Mouse (Mus musculus) neutrophil, adult 5-6 weeks (primary cell): ENCODE results near the gene Amigo1. TPM values are rescaled to one million over a fixed set of nuclear protein-coding genes. Genes with fewer than 3 reads are reported as not detected.

Experiments used
- ATAC-seq: fragments of 151-379, 151-347 bp; 2 replicates; pipeline ENCODE4 v1.8.0; 2017; ENCODE audit warnings: mild to moderate bottlenecking, moderate TSS enrichment; ENCODE audit not compliant: insufficient number of reproducible peaks, poor library complexity, low FRiP score, severe bottlenecking; ENCODE audit errors: extremely low read depth
- total RNA-seq: library from RNA; stranded (forward); fragments of 200-1000 nt; gene quantifications from 2 replicates; pipeline ENCODE4 v1.2.3, GENCODE M21; 2017

Amigo1 gene
- total RNA-seq, 1 experiment from 2014 or later = 1.3 TPM

GRCm38 (mm10) chr3:108178756-108179715 is 7.1 kb upstream of the Amigo1 start:
- no peak for ATAC-seq

- no peak for ATAC-seq
Measured at GRCm38 (mm10) chr3:108180514-108180913, 5.6 kb upstream of the Amigo1 start.

DNA sequence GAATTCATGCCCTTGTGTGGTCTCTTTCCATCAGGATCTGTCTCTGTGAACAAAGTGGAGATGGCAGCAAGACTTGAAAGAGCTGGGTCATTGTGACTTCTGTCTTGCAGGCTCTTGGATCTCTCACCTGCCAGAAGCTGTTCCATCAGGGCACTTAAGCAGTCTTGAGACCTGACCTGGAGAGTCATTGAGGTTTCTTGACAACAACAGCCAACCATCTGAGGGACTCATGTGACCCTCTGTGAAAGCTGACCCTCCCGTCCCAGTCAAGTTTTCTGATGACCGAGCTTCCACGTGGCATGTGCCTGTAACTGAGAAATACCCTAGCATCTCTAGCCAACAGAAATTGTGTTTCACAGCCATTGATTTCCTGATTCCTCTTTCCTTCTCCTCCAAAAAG is 1.4 kb upstream of the Amigo1 start:
- no peak for ATAC-seq

DNA sequence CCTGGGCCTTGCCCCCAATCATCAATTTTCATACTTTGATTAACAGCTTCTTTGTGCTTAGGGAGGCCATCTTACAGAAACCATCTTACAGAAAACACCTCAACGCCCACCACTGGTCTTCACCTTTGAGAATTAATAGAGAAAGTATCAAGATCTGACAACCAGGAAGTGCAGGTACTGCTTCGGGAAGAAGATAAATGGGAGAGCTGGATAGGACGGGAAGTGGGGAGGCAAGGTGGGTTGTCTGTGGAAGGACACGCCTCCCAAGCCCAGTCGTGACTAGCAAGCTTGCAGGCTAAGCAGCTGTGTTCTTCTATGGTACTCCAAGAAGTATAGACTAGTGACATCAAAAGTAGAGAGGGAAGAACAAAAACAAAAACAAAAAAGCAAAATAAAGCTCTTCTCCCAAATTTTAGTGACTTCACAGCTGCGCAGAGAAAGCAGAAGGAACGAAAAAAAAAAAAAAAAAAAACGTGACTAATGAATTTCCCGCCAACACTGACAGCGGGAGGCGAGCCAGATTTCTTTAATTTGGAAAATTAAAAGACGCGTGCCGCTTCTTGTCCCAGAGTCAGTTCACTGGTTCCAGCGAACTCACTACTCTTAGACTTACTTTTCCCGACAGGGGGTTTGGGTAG is 556 bp upstream of the Amigo1 start:
- no peak for ATAC-seq

DNA sequence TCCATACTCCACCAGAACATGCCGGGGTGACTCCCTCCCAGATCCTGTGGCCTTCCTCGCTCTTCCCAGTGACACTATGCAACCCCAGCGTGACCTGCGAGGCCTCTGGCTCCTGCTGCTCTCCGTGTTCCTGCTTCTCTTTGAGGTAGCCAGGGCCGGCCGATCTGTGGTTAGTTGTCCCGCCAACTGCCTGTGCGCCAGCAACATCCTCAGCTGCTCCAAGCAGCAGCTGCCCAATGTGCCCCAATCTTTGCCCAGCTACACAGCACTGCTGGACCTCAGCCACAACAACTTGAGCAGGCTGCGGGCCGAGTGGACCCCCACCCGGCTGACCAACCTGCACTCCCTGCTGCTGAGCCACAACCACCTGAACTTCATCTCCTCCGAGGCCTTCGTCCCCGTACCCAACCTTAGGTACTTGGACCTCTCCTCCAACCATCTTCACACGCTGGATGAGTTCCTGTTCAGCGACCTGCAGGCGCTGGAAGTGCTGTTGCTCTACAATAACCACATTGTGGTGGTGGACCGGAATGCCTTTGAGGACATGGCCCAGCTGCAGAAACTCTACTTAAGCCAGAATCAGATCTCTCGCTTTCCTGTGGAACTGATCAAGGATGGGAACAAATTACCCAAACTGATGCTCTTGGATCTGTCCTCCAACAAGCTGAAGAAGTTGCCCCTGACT is 1.1 kb downstream of the Amigo1 start:
- no peak for ATAC-seq

GRCm38 (mm10) chr3:108188716-108189490 is 2.8 kb downstream of the Amigo1 start:
- ATAC-seq = no peak

GRCm38 (mm10) chr3:108189897-108190296 is 3.8 kb downstream of the Amigo1 start:
- no peak for ATAC-seq

DNA sequence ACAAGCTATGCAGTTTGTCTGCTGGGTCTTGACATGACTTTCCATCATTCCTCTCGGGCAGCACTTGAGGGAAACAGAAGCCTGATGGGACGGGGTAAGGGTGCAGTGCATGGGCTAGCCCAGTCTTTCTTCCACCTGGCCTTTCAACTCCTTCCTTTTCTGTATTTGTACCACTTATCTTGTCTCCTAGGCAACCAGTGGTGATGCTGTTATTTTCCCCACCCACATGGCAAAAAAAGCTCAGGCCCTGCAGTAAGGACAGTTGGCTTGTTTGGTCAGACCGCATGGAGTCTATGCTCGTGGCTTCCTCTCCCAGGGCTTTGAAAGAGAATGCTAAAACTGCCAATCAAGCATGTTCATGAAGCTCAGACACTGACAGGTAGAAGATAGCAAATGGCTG is 7.6 kb downstream of the Amigo1 start:
- ATAC-seq = no peak

DNA sequence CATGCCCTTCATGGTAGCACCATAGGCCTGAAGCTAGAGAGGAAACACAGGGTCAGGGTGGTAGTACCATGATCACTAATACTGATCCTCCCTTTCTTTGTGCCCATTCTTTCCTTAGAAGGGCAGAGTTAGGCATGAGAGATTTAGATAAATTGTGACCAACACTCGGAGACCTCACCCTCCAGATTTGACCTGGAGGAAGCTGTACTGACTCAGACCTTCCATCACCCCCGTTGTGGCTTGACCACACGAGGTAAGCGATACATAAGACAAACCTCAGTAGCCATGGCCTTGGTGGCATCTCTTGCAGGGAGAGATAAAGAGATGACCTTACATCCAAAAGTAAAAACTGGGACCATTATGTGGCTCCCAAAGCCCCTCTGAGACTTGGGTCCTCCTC is 9.2 kb downstream of the Amigo1 start:
- no peak for ATAC-seq

DNA sequence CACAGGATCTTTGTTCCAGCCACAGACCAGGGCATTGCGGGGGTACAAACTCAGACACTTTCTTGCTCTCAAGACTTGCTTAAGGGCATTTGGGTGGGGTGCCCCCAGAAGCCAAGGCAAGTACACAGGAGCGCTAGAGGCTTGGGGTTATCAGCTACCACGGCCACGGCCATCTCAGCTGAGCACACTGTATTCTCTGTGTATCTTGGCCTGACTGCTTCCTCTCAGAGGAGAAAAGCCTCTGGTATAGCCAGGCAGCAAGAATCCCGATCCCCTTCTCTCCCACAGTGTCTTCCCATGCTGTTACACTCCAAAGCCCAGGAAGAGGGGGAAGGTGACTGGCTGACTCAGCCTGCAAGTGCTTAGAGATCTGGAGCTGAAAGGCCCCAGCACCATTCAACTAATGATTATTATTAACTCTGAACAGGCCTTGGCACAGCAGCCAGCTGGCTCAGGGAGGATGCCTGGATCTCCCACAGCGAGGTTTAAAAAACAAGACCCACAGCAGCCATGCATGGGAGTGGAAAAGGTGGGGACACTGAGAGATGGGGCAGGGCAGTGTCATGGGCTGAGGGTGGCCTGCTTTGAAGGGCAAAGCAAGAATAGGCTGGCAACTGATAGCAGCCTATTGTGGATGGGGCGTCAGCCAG is 9.9 kb downstream of the Amigo1 start:
- ATAC-seq = no peak

DNA sequence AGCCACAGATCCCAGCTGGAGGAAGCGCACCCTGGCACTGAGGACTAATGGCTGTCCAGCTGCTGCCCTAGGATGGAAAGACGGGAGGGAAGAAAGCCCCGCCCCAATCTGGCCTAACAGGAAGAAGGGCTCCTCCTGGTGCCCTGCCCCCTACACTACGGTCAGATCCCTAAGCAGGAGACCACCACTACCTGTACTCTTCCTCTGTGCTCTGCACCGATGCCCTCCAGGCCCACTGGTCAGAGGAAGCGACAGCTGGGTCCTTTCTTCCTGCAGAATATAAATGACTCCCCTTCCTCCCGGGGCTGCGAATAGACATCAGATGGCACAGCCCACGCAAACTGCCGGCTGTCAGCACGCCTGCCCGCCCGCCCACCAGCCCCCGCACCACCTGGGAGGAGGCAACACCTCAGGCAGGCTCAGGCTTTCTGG is 10.9 kb downstream of the Amigo1 start:
- ATAC-seq = no peak

GRCm38 (mm10) chr3:108199231-108199630 is 13.1 kb downstream of the Amigo1 start:
- no peak for ATAC-seq

DNA sequence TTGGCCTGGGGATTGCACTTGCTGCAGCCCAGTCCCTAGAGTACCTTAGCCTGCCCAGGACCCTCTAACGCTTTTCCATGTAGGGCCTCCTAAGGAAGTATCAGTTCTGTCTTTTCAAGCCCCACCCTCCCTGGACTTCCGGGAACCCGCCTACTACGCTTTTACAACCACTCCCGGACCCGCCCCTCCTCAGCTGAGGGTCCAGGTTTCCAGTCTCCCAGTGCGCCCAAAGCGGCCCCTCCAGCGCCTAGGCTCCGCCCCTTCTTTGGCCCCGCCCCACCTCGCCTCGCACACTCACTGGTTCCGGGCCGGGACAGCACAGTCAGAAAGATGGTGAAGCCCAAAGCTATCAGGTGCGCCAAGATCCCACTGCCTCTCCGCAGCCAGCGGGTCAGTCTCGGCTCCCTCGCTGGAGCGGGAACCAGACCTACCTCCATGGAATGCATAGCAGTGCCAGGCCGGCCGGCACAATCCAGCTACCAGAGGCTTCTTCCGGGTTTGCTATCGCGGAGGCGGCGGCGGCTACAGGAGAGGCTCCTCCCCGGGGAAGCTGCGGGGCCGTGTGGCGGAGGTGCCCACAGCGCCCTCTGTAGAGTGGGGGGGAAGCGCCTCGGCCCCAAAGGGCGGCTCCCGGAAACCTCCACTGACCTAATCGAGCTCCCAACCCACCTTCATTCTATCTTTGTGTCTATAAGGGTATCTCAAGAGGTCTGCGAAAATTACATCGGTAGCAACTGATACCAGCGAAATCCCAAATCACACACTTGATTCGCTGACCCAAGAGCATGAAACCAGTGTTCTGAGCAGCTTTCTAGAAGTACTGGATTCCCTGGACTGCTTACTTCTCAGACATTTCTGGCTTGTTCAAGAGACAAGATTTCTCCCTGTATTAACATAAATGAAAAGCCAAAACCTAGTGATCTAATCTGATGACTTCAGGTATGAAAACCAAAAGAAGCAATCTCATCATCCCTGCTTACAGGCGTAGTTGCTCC is 14.5 kb downstream of the Amigo1 start, which contains the start of gene Cyb561d1:
TSS of gene Cyb561d1 (minus strand) at position 884 of the 995 bp plus-strand sequence.
- ATAC-seq = peak; percentile 76

- ATAC-seq = no peak
Measured at GRCm38 (mm10) chr3:108202506-108202905, 16.4 kb downstream of the Amigo1 start.

- no peak for ATAC-seq
Measured at GRCm38 (mm10) chr3:108203212-108203611, 17.1 kb downstream of the Amigo1 start.

DNA sequence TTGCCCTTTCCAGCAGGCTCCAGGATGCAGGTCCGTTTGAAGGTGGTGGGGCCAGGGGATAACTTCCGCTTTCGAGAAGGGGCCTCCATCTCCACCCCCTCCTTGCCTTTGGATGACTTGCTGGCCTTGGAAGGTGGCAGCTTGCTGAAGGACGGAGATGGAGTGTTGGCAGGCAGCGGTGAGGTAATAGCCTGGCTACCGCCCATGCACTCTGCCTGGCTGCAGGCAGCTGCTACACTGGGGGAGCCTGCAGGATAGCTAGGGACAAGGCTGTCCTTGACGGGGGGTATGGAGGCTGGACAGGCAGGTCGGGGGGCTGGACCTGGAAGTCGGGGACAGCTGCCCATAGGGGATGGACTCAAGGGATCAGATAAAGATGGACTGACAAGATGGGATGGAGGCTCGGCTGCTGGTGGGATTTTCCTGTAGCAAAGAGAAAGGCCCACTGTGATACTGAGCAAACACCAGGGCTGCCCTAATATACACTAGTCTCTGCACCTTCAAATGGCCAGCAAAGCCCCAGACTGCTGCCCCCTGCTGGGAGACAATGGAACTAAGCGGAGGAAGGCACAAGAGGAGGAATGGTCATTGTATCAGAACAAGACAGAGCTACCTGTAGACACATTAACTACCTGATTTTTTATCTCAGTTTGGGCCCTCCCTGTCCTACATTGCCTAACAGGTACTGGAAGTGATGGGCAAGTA is 17.6 kb downstream of the Amigo1 start:
- ATAC-seq = peak; percentile 41

DNA sequence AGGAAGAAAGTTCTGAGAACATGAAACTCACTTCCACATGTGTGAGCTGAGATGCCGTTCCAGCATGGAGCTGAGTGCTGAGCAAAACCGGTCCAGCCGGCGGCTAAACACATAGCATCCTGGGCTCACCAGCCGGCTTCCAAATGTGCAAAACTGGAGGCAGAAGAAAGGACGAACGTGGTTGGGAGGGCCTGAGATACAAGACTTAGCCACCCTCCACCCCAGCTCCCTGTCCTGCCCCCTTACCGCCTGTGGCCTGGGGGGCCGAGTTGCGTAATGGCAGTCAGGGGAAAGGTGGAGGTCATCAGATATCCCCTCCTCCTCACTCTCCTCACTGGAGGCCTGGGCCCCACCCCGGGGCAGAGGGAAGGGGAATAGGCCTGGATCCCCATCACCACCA is 18.3 kb downstream of the Amigo1 start:
- ATAC-seq = no peak
